Mouse (Mus musculus) midbrain, embryonic 10.5 days (tissue): ENCODE results near the gene H2-Aa. TPM values are rescaled to one million over a fixed set of nuclear protein-coding genes. Genes with fewer than 3 reads are reported as not detected.

Experiments
- polyA plus RNA-seq: library from polyadenylated mRNA; unstranded; fragments of >200 nt; fragmentation: Nextera tagmentation; extraction: Ambion mirVana; gene quantifications from 2 replicates; pipeline ENCODE4 v1.2.1, GENCODE M21; 2016

H2-Aa gene
- polyA plus RNA-seq, 1 experiment from 2014 or later = not detected

Other genes starting within 250 kb of the H2-Aa start
- 0.92 and 1.1 TPM in 2 replicates for gene Col11a2, start 248.4 kb downstream of the H2-Aa start, polyA plus RNA-seq
- gene H2-Oa, start 195.5 kb downstream of the H2-Aa start, polyA plus RNA-seq = 0.37 and 0.50 TPM in 2 replicates
- gene H2-DMa, start 168.3 kb downstream of the H2-Aa start, polyA plus RNA-seq = 6.4 and 9.5 TPM in 2 replicates
- gene Brd2, start 165.2 kb downstream of the H2-Aa start, polyA plus RNA-seq = 126 and 137 TPM in 2 replicates
- 0.12 TPM in 1 of 2 replicates, not detected in the other for gene H2-DMb2, start 144.5 kb downstream of the H2-Aa start, polyA plus RNA-seq
- 0.39 TPM in 1 of 2 replicates, not detected in the other for gene H2-DMb1, start 134.8 kb downstream of the H2-Aa start, polyA plus RNA-seq
- gene Tap1, start 100.3 kb downstream of the H2-Aa start, polyA plus RNA-seq = 0.93 and 1.3 TPM in 2 replicates
- 0.49 and 0.52 TPM in 2 replicates for gene Psmb9, start 100.1 kb downstream of the H2-Aa start, polyA plus RNA-seq
- gene Psmb8, start 90.1 kb downstream of the H2-Aa start, polyA plus RNA-seq = 1.4 and 3.0 TPM in 2 replicates
- 0.53 and 0.63 TPM in 2 replicates for gene Tap2, start 84.3 kb downstream of the H2-Aa start, polyA plus RNA-seq
- gene H2-Ob, start 48.9 kb downstream of the H2-Aa start, polyA plus RNA-seq = not detected in 2 replicates
- 8.3 and 11.1 TPM in 2 replicates for gene H2-Ab1, start 30.1 kb downstream of the H2-Aa start, polyA plus RNA-seq
- 1.5 and 2.0 TPM in 2 replicates for gene H2-Eb1, start 18.0 kb upstream of the H2-Aa start, polyA plus RNA-seq
- gene H2-Eb2, start 37.8 kb upstream of the H2-Aa start, polyA plus RNA-seq = not detected in 2 replicates
- 0.04 TPM in 1 of 2 replicates, not detected in the other for gene Btnl2, start 67.0 kb upstream of the H2-Aa start, polyA plus RNA-seq
- not detected in 2 replicates for gene Btnl1, start 89.3 kb upstream of the H2-Aa start, polyA plus RNA-seq
- 1.8 and 3.1 TPM in 2 replicates for gene BC051142, start 111.0 kb upstream of the H2-Aa start, polyA plus RNA-seq
- not detected in 2 replicates for gene Btnl4, start 189.5 kb upstream of the H2-Aa start, polyA plus RNA-seq
- not detected in 2 replicates for gene Btnl6, start 229.5 kb upstream of the H2-Aa start, polyA plus RNA-seq